Mouse (Mus musculus) stomach, embryonic 14.5 days (tissue): ENCODE results near the gene Myo9b. TPM values are rescaled to one million over a fixed set of nuclear protein-coding genes. Genes with fewer than 3 reads are reported as not detected.
"Not testable (repeated sequence)": the region's sequence is repeated elsewhere in the genome, so short reads cannot be mapped to it uniquely, and the experiment has no call there.

Experiments used
- ATAC-seq: fragments of 200-750 bp; cut with Nextera tagmentation; 2 replicates; pipeline ENCODE4 v1.8.0; 2017; ENCODE audit warnings: low read depth, moderate TSS enrichment; ENCODE audit not compliant: insufficient number of reproducible peaks, insufficient read depth, low FRiP score
- H3K27ac ChIP-seq: fragments of 300-500 bp; sonication (generic); 2 replicates; pipeline ENCODE4 v1.5.1; 2014; ENCODE audit warnings: mild to moderate bottlenecking, low read length, moderate library complexity, mixed read lengths
- H3K27me3 ChIP-seq: fragments of 300-500 bp; sonication (generic); 2 replicates; pipeline ENCODE4 v1.6.1; 2014; ENCODE audit warnings: low read length, control low read depth, mixed read lengths; ENCODE audit not compliant: control insufficient read depth, insufficient read depth
- H3K36me3 ChIP-seq: fragments of 300-500 bp; sonication (generic); 2 replicates; pipeline ENCODE4 v1.6.1; 2014; ENCODE audit warnings: mild to moderate bottlenecking, control low read depth, low read length, moderate library complexity, mixed read lengths; ENCODE audit not compliant: control insufficient read depth, insufficient read depth
- H3K4me1 ChIP-seq: fragments of 300-500 bp; sonication (generic); 2 replicates; pipeline ENCODE4 v1.6.1; 2014; ENCODE audit warnings: low read length, control low read depth, mixed read lengths; ENCODE audit not compliant: control insufficient read depth, insufficient read depth
- H3K4me2 ChIP-seq: fragments of 300-500 bp; sonication (generic); replicated peaks from 2 replicates; pipeline ENCODE4 v1.6.1; 2014; ENCODE audit warnings: low read depth, low read length, control low read depth
- H3K4me3 ChIP-seq: fragments of 300-500 bp; sonication (generic); 2 replicates; pipeline ENCODE4 v1.5.1; 2014; ENCODE audit warnings: low read depth, low read length, control low read depth
- H3K9ac ChIP-seq: fragments of 300-500 bp; sonication (generic); replicated peaks from 2 replicates; pipeline ENCODE4 v1.6.1; 2014; ENCODE audit warnings: low read depth, mild to moderate bottlenecking, control low read depth, low read length, moderate library complexity, mixed read lengths
- H3K9me3 ChIP-seq: fragments of 300-500 bp; sonication (generic); 2 replicates; pipeline ENCODE4 v1.6.1; 2016; ENCODE audit warnings: low read depth, low read length, control low read depth; ENCODE audit not compliant: control insufficient read depth
- WGBS: fragments of 180-500 bp; shearing (Covaris S2); extraction: QIAGEN DNeasy Blood & Tissue Kit; methylation state at CpG from one replicate; pipeline ENCODE4 v1.1.7; 2014; 5-methylcytosine and 5-hydroxymethylcytosine counted together
- polyA plus RNA-seq: library from polyadenylated mRNA; unstranded; fragments of >200 nt; fragmentation: Nextera tagmentation; extraction: Ambion mirVana; gene quantifications from 2 replicates; pipeline ENCODE4 v1.2.1, GENCODE M21; 2014

Myo9b gene
- polyA plus RNA-seq, 1 experiment from 2014 or later: 22.5 TPM

DNA sequence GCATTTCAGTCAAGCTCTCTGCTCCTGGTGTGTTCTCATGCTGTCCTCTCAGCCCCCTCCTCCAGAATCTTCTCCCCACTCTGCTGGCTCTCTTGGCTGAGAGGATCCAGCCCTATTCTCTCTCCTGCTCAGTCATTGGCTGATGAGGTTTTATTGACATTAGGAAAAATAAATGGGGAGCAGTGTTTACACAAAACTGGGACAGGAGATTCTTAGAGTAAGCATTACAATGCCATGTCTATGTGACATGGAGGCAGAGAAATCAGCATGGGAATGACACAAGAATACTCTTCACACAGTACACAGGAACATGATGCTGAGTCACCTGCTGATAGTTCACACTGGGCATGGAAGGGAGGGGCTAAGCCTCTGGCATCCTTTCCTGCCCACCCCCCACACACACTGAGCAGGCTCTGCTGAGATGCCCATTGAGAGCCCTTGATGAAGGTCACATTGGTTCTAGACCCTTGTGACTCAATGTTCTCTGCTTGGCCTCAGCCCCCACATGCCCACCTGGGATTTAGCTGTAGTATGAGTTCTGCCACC is 44.0 kb downstream of the Myo9b start:
- H3K4me1 ChIP-seq: peaks cover 7% of the 10 kb centered on the region; the same call in 1 of the 2 replicates
- H3K4me3 ChIP-seq: no peak overlapping the region
- H3K36me3 ChIP-seq: no peaks in the 10 kb centered on the region; the same call in 1 of the 2 replicates
- H3K27ac ChIP-seq: no peak overlapping the region
- no peak overlapping the region for H3K4me2 ChIP-seq
- no peaks in the 10 kb centered on the region for H3K9me3 ChIP-seq
- H3K9ac ChIP-seq: no peak overlapping the region
- no peak for ATAC-seq
- H3K27me3 ChIP-seq: no peaks in the 10 kb centered on the region

DNA sequence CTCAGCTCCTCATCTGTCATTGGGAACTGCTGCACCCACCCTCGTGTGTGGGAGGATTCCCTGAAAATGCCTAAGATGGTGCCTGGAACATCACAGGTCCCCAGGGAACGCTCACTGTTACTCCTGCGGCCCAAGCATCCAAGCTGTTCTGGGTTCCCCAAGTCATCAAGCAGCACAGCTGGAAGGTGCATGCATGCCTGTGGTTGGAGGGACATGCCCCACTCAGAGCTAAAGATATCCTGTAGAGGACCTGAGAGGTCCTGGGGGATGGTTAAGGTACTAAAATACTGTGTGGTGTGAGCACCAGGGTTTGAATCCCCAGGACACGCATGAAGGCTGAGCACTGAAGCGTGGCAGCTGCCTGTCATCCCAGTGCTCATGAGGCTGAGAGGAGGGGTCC is 46.1 kb downstream of the Myo9b start:
- 80% methylated on average over 5 of the region's 5 CpGs for WGBS
- H3K36me3 ChIP-seq: peaks cover 11% of the 10 kb centered on the region
- H3K4me1 ChIP-seq: not testable (repeated sequence)

DNA sequence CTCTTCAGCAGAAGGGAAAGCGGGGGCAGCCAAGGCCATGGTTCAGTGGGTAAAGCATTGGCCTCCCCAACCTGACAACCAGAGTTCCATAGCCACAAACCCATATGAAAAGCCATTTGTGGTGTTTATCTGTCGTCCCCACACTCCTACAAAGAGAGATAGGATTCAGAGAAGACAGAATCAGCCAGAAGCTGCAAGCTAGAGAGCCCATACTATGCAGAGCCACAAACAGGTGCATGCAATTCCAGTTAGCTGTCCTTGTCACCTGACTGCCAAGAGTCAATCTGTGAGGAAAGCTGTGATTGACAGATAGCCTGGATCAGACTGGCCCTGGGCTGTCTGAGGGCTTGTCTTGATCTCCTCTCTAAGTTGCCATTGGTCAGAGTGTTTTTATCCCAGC is 47.2 kb downstream of the Myo9b start:
- H3K27ac ChIP-seq, H3K4me2 ChIP-seq, H3K9ac ChIP-seq, H3K4me1 ChIP-seq, ATAC-seq, H3K4me3 ChIP-seq, H3K27me3 ChIP-seq, H3K9me3 ChIP-seq: not testable (repeated sequence)
- H3K36me3 ChIP-seq: peaks cover 18% of the 10 kb centered on the region
- 89% methylated on average over 2 of the region's 2 CpGs for WGBS

More for the DNA sequence above, 46.1 kb downstream of the Myo9b start:
- H3K4me3 ChIP-seq, H3K27ac ChIP-seq, H3K9me3 ChIP-seq, H3K27me3 ChIP-seq, H3K9ac ChIP-seq, H3K4me2 ChIP-seq, ATAC-seq: not testable (repeated sequence)

DNA sequence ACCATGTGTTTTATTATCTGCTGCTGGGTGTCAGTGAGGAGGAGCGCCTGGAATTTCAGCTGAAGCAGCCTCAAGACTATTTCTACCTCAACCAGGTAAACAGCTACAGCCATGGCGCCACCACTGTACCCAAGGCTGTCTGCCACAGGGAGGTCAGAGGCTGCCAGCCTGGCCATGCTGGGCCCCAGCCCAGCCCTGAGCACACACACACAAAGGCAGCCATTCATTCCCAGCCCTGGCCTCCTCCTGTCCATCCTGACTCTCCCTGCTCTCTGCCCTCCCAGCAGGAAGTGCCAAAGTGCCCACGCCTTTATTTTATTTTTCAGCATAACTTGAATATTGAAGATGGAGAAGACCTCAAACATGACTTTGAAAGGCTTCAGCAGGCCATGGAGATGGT is 50.4 kb downstream of the Myo9b start:
- no peak for ATAC-seq
- Histone ChIP-seq H3K4me3 (no peak overlapping the region), H3K36me3 (peaks cover 34% of the 10 kb centered on the region), H3K27ac (no peak overlapping the region), H3K4me2 (no peak overlapping the region), H3K4me1 (no peaks in the 10 kb centered on the region), H3K27me3 (no peaks in the 10 kb centered on the region), H3K9me3 (no peaks in the 10 kb centered on the region), H3K9ac (no peak overlapping the region)
- 86% methylated on average over 3 of the region's 3 CpGs for WGBS

DNA sequence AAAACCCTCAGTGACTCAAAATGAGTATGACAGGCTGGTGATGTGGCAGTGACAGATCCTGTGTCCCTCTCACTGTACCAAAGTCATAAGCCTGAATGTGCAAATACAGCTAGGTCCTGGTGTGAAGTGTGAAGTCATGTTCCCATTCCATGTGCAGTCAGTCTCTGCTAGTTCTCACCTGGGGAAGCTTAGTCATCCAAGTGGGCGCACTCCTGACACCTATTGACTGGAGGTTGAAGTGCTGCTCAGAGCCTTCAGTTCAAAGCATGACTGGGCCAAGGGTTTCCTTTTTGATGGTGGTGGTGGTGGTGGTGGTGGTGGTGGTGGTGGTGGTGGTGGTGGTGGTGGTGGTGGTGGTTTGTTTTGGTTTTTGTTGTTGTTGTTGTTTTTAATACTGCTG is 52.3 kb downstream of the Myo9b start:
- Histone ChIP-seq H3K4me1 (no peaks in the 10 kb centered on the region), H3K27ac (no peak overlapping the region), H3K4me3 (no peak overlapping the region), H3K9ac (no peak overlapping the region), H3K9me3 (no peaks in the 10 kb centered on the region), H3K4me2 (no peak overlapping the region), H3K27me3 (no peaks in the 10 kb centered on the region), H3K36me3 (peaks cover 46% of the 10 kb centered on the region)
- ATAC-seq: no peak
- 92% methylated on average over 1 of the region's 1 CpGs for WGBS

DNA sequence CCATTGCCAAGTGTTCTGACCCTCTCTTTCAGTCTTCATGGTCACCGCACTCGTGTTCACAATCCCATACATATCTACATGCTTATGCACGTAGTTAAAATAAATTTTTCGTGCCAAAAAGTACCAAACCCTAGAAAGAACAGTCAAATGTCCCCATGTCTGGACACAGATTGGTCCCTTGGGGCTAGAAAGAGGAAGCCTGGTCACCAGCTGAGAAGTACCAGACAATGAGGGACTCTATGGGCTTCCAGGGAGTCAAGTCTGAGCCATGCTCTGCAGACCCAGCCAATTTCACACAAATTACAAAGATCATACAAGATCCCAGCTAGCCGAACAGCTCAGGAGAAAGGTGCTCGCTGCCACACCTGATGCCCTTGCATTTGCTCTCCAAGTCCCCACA is 65.3 kb downstream of the Myo9b start:
- not testable (repeated sequence) for ATAC-seq, H3K9me3 ChIP-seq, H3K4me3 ChIP-seq, H3K27ac ChIP-seq, H3K9ac ChIP-seq, H3K4me1 ChIP-seq, H3K27me3 ChIP-seq, H3K4me2 ChIP-seq
- H3K36me3 ChIP-seq: peaks cover 23% of the 10 kb centered on the region
- WGBS: 91% methylated on average over 6 of the region's 6 CpGs

DNA sequence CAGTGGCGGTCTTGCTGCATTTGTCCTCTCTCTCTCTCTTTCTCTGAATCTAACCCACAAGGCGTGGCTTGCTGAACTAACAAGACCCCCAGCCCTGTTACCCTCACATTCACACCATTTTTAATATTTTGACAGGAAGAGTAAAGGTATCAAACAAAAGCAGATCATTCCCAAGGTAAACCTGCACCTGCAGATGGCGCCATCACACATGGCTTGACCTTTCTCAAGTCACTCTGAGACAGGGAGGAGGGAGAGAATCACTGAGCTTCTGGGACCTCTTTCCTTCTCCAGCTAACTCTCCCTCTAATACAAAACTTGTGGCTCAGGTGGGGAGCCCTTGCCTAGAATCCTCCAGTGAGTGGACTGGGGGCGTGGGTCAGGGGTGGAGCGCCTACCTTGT is 68.1 kb downstream of the Myo9b start:
- H3K9me3 ChIP-seq: no peaks in the 10 kb centered on the region
- no peaks in the 10 kb centered on the region for H3K4me1 ChIP-seq
- H3K27ac ChIP-seq: no peak overlapping the region
- peaks cover 36% of the 10 kb centered on the region for H3K36me3 ChIP-seq
- no peaks in the 10 kb centered on the region for H3K27me3 ChIP-seq
- WGBS: 70% methylated on average over 5 of the region's 5 CpGs
- no peak overlapping the region for H3K4me2 ChIP-seq
- no peak overlapping the region for H3K9ac ChIP-seq
- no peak overlapping the region for H3K4me3 ChIP-seq
- ATAC-seq: no peak

DNA sequence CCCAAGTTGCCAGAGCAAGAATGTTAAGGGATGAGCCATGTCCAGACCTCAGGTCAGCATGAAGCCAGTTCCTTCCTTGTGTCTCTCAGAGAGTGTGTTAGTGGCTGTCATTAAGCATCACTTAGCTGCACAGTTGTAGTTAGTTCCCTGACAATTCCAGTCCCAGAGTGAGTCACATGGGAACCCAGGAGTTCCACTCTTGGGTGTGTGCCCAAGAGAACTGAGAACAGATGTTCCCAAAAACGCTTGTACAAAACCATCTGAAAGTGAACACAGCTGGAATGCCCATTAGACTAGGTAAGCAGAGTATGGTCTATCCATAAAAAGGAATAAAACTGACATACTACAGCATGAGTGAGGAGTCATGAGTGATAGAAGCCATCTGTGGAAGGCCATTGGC is 74.1 kb downstream of the Myo9b start:
- peaks cover 73% of the 10 kb centered on the region for H3K36me3 ChIP-seq
- H3K27ac ChIP-seq: no peak overlapping the region
- no peak overlapping the region for H3K4me2 ChIP-seq
- no peak overlapping the region for H3K9ac ChIP-seq
- ATAC-seq: no peak
- H3K4me1 ChIP-seq: no peaks in the 10 kb centered on the region
- no peak overlapping the region for H3K4me3 ChIP-seq
- no peaks in the 10 kb centered on the region for H3K9me3 ChIP-seq
- no peaks in the 10 kb centered on the region for H3K27me3 ChIP-seq
- 79% methylated on average over 1 of the region's 1 CpGs for WGBS

DNA sequence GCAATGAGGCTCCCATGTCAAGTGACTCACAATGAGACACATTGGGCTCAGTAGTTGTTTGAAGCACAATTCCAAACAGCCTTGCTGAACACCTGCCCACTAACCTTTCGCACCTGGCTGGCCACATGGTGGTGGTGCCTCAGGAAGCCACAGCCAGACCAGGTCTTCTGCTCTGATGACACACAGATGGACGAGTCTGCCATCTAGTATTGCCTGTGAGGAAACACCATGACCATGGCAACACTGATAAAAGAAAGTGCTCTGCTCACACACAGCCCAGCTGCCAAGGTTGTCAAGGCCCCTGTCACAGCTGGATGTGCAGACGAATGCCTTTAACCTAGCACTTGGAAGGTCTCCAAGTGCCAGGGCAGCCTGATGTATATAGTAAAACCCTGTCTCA is 78.6 kb downstream of the Myo9b start:
- Histone ChIP-seq H3K9me3 (no peaks in the 10 kb centered on the region), H3K9ac (no peak overlapping the region), H3K4me2 (no peak overlapping the region), H3K4me1 (no peaks in the 10 kb centered on the region), H3K27me3 (no peaks in the 10 kb centered on the region), H3K4me3 (no peak overlapping the region), H3K27ac (no peak overlapping the region), H3K36me3 (peaks cover 85% of the 10 kb centered on the region)
- 77% methylated on average over 3 of the region's 3 CpGs for WGBS
- ATAC-seq: no peak
